Mouse (Mus musculus) midbrain, embryonic 10.5 days (tissue): ENCODE data around the gene Atxn1. TPM values are rescaled to one million over a fixed set of nuclear protein-coding genes. Genes with fewer than 3 reads are reported as not detected.

Source experiments
- DNase-seq: peaks from one replicate; pipeline ENCODE4 v3.0.0-alpha.2; 2017; ENCODE audit warnings: low spot score
- H3K27ac ChIP-seq: fragments of 300-500 bp; sonication (generic); replicated peaks from 2 replicates; pipeline ENCODE4 v1.5.1; 2016; ENCODE audit warnings: mild to moderate bottlenecking
- H3K27me3 ChIP-seq: fragments of 300-500 bp; sonication (generic); 2 replicates; pipeline ENCODE4 v1.6.1; 2016; ENCODE audit warnings: low read depth, mild to moderate bottlenecking; ENCODE audit not compliant: poor library complexity, severe bottlenecking
- H3K36me3 ChIP-seq: fragments of 300-500 bp; sonication (generic); 2 replicates; pipeline ENCODE4 v1.6.1; 2016; ENCODE audit warnings: mild to moderate bottlenecking, moderate library complexity
- H3K4me1 ChIP-seq: fragments of 300-500 bp; sonication (generic); 2 replicates; pipeline ENCODE4 v1.6.1; 2016
- H3K4me3 ChIP-seq: fragments of 300-500 bp; sonication (generic); 2 replicates; pipeline ENCODE4 v1.5.1; 2016; ENCODE audit warnings: mild to moderate bottlenecking, moderate library complexity
- H3K9me3 ChIP-seq: fragments of 300-500 bp; sonication (generic); replicated peaks from 2 replicates; pipeline ENCODE4 v1.6.1; 2016; ENCODE audit warnings: mild to moderate bottlenecking
- WGBS: fragments of 180-500 bp; shearing (Covaris S2); methylation state at CpG from one replicate; pipeline ENCODE4 v1.1.7; 2016; 5-methylcytosine and 5-hydroxymethylcytosine counted together
- polyA plus RNA-seq: library from polyadenylated mRNA; unstranded; fragments of >200 nt; fragmentation: Nextera tagmentation; extraction: Ambion mirVana; gene quantifications from 2 replicates; pipeline ENCODE4 v1.2.1, GENCODE M21; 2016

Atxn1 gene
- polyA plus RNA-seq, 1 experiment from 2014 or later, result 1.3 TPM

GRCm38 (mm10) chr13:45935798-45936197 is 29.0 kb downstream of the Atxn1 start:
- 82% methylated on average over 7 of the region's 7 CpGs for WGBS
- Histone ChIP-seq H3K9me3 (peaks cover 5% of the 10 kb centered on the region; the same call in 1 of the 2 replicates), H3K4me3 (no peak overlapping the region), H3K36me3 (no peaks in the 10 kb centered on the region), H3K27ac (no peak overlapping the region), H3K4me1 (no peaks in the 10 kb centered on the region; the same call in 1 of the 2 replicates), H3K27me3 (no peaks in the 10 kb centered on the region)
- no peak for DNase-seq

- Histone ChIP-seq H3K4me3 (no peak overlapping the region), H3K27ac (no peak overlapping the region), H3K9me3 (peaks cover 5% of the 10 kb centered on the region; the same call in 1 of the 2 replicates), H3K27me3 (no peaks in the 10 kb centered on the region), H3K4me1 (no peaks in the 10 kb centered on the region; the same call in 1 of the 2 replicates), H3K36me3 (no peaks in the 10 kb centered on the region)
- 83% methylated on average over 6 of the region's 6 CpGs for WGBS
- no peak for DNase-seq
Observed at GRCm38 (mm10) chr13:45934841-45935240, 30.0 kb downstream of the Atxn1 start.

GRCm38 (mm10) chr13:45934085-45934484 is 30.7 kb downstream of the Atxn1 start:
- H3K4me1 ChIP-seq, result no peaks in the 10 kb centered on the region
- no peaks in the 10 kb centered on the region for H3K36me3 ChIP-seq
- H3K9me3 ChIP-seq, result peaks cover 5% of the 10 kb centered on the region; the same call in 1 of the 2 replicates
- no peak overlapping the region for H3K4me3 ChIP-seq
- no peak overlapping the region for H3K27ac ChIP-seq
- H3K27me3 ChIP-seq, result no peaks in the 10 kb centered on the region
- WGBS, result 83% methylated on average over 7 of the region's 7 CpGs
- no peak for DNase-seq

- H3K9me3 ChIP-seq, result peaks cover 5% of the 10 kb centered on the region; the same call in 1 of the 2 replicates
- H3K4me1 ChIP-seq, result no peaks in the 10 kb centered on the region
- H3K36me3 ChIP-seq, result no peaks in the 10 kb centered on the region
- no peak overlapping the region for H3K4me3 ChIP-seq
- H3K27ac ChIP-seq, result no peak overlapping the region
- DNase-seq, result no peak
- 88% methylated on average over 8 of the region's 8 CpGs for WGBS
- no peaks in the 10 kb centered on the region for H3K27me3 ChIP-seq
Observed at GRCm38 (mm10) chr13:45932491-45932921, 32.3 kb downstream of the Atxn1 start.

GRCm38 (mm10) chr13:45931891-45932290 is 32.9 kb downstream of the Atxn1 start:
- DNase-seq, result no peak
- no peak overlapping the region for H3K4me3 ChIP-seq
- H3K4me1 ChIP-seq, result no peaks in the 10 kb centered on the region
- no peaks in the 10 kb centered on the region for H3K36me3 ChIP-seq
- H3K27me3 ChIP-seq, result no peaks in the 10 kb centered on the region
- 66% methylated on average over 1 of the region's 1 CpGs for WGBS
- H3K27ac ChIP-seq, result no peak overlapping the region
- H3K9me3 ChIP-seq, result peaks cover 5% of the 10 kb centered on the region; the same call in 1 of the 2 replicates

GRCm38 (mm10) chr13:45931215-45931614 is 33.6 kb downstream of the Atxn1 start:
- WGBS, result 93% methylated on average over 5 of the region's 5 CpGs
- no peaks in the 10 kb centered on the region for H3K4me1 ChIP-seq
- H3K27me3 ChIP-seq, result no peaks in the 10 kb centered on the region
- no peak overlapping the region for H3K4me3 ChIP-seq
- DNase-seq, result no peak
- no peaks in the 10 kb centered on the region for H3K36me3 ChIP-seq
- peaks cover 5% of the 10 kb centered on the region; the same call in 1 of the 2 replicates for H3K9me3 ChIP-seq
- H3K27ac ChIP-seq, result no peak overlapping the region

GRCm38 (mm10) chr13:45929744-45930143 is 35.1 kb downstream of the Atxn1 start:
- no peak overlapping the region for H3K27ac ChIP-seq
- H3K36me3 ChIP-seq, result no peaks in the 10 kb centered on the region
- H3K27me3 ChIP-seq, result no peaks in the 10 kb centered on the region
- H3K4me3 ChIP-seq, result no peak overlapping the region
- no peak for DNase-seq
- no peaks in the 10 kb centered on the region for H3K4me1 ChIP-seq
- H3K9me3 ChIP-seq, result peaks cover 5% of the 10 kb centered on the region; the same call in 1 of the 2 replicates
- 86% methylated on average over 5 of the region's 5 CpGs for WGBS

GRCm38 (mm10) chr13:45925294-45925693 is 39.5 kb downstream of the Atxn1 start:
- 86% methylated on average over 4 of the region's 4 CpGs for WGBS
- no peak for DNase-seq
- Histone ChIP-seq H3K27ac (no peak overlapping the region; the same call in 1 of the 2 replicates), H3K4me3 (no peak overlapping the region), H3K36me3 (no peaks in the 10 kb centered on the region), H3K9me3 (no peaks in the 10 kb centered on the region), H3K27me3 (no peaks in the 10 kb centered on the region), H3K4me1 (no peaks in the 10 kb centered on the region)

- no peaks in the 10 kb centered on the region for H3K27me3 ChIP-seq
- no peak overlapping the region for H3K27ac ChIP-seq
- no peaks in the 10 kb centered on the region for H3K4me1 ChIP-seq
- no peak overlapping the region for H3K4me3 ChIP-seq
- H3K36me3 ChIP-seq, result no peaks in the 10 kb centered on the region
- whole genome bisulfite sequencing, result 88% methylated on average over 7 of the region's 7 CpGs
- no peak for DNase-seq
- H3K9me3 ChIP-seq, result no peaks in the 10 kb centered on the region
Observed at GRCm38 (mm10) chr13:45924555-45924954, 40.3 kb downstream of the Atxn1 start.

- H3K27ac ChIP-seq, result no peak overlapping the region
- no peaks in the 10 kb centered on the region for H3K4me1 ChIP-seq
- no peaks in the 10 kb centered on the region for H3K9me3 ChIP-seq
- H3K27me3 ChIP-seq, result no peaks in the 10 kb centered on the region
- no peaks in the 10 kb centered on the region for H3K36me3 ChIP-seq
- no peak for DNase-seq
- no peak overlapping the region for H3K4me3 ChIP-seq
- 94% methylated on average over 1 of the region's 1 CpGs for WGBS
Observed at GRCm38 (mm10) chr13:45923086-45923485, 41.7 kb downstream of the Atxn1 start.

GRCm38 (mm10) chr13:45922467-45922866 is 42.3 kb downstream of the Atxn1 start:
- Histone ChIP-seq H3K36me3 (no peaks in the 10 kb centered on the region), H3K4me1 (no peaks in the 10 kb centered on the region), H3K27ac (no peak overlapping the region), H3K9me3 (no peaks in the 10 kb centered on the region), H3K27me3 (no peaks in the 10 kb centered on the region), H3K4me3 (no peak overlapping the region)
- DNase-seq, result no peak
- 86% methylated on average over 9 of the region's 9 CpGs for WGBS

GRCm38 (mm10) chr13:45918956-45919711 is 45.7 kb downstream of the Atxn1 start:
- H3K9me3 ChIP-seq, result no peaks in the 10 kb centered on the region
- H3K27me3 ChIP-seq, result no peaks in the 10 kb centered on the region
- no peaks in the 10 kb centered on the region for H3K36me3 ChIP-seq
- H3K27ac ChIP-seq, result no peak overlapping the region
- no peak overlapping the region for H3K4me3 ChIP-seq
- no peak for DNase-seq
- H3K4me1 ChIP-seq, result no peaks in the 10 kb centered on the region
- WGBS, result 97% methylated on average over 13 of the region's 15 CpGs

- H3K9me3 ChIP-seq, result no peaks in the 10 kb centered on the region
- H3K4me1 ChIP-seq, result no peaks in the 10 kb centered on the region
- no peak overlapping the region for H3K4me3 ChIP-seq
- no peak overlapping the region for H3K27ac ChIP-seq
- 90% methylated on average over 12 of the region's 12 CpGs for WGBS
- no peak for DNase-seq
- H3K36me3 ChIP-seq, result no peaks in the 10 kb centered on the region
- H3K27me3 ChIP-seq, result no peaks in the 10 kb centered on the region
Observed at GRCm38 (mm10) chr13:45918006-45918380, 46.8 kb downstream of the Atxn1 start.
